Mouse (Mus musculus) small intestine, adult 2 months (tissue): ENCODE results near the gene Rap1gap. TPM values are rescaled to one million over a fixed set of nuclear protein-coding genes. Genes with fewer than 3 reads are reported as not detected.

Experiments used
- H3K27ac ChIP-seq: fragments of 200-500 bp; 2 replicates; pipeline ENCODE4 v1.5.1; 2012; ENCODE audit warnings: low read depth, low read length, control low read depth, inconsistent platforms; ENCODE audit not compliant: insufficient read depth
- H3K27me3 ChIP-seq: fragments of 200-500 bp; 2 replicates; pipeline ENCODE4 v1.6.1; 2012; ENCODE audit warnings: mild to moderate bottlenecking, moderate library complexity, low read length, inconsistent platforms; ENCODE audit not compliant: control insufficient read depth, insufficient read depth
- H3K36me3 ChIP-seq: fragments of 200-500 bp; 2 replicates; pipeline ENCODE4 v1.6.1; 2012; ENCODE audit warnings: mild to moderate bottlenecking, low read length, control low read depth, inconsistent platforms; ENCODE audit not compliant: control insufficient read depth, insufficient read depth
- H3K4me1 ChIP-seq: fragments of 200-500 bp; 2 replicates; pipeline ENCODE4 v1.6.1; 2012; ENCODE audit warnings: low read length, inconsistent platforms, mixed read lengths; ENCODE audit not compliant: control insufficient read depth, insufficient read depth, insufficient read length
- H3K4me3 ChIP-seq: fragments of 200-500 bp; 2 replicates; pipeline ENCODE4 v1.5.1; 2012; ENCODE audit warnings: low read depth, mild to moderate bottlenecking, control low read depth, inconsistent platforms, low read length, moderate library complexity
- CTCF ChIP-seq: fragments of 200-500 bp; IDR thresholded peaks from 2 replicates; pipeline ENCODE4 v1.5.1; 2012; ENCODE audit warnings: low read depth, mild to moderate bottlenecking, control low read depth, inconsistent platforms, low read length, moderate library complexity, mixed read lengths; ENCODE audit not compliant: insufficient replicate concordance, insufficient read length; ENCODE audit errors: extremely low read depth
- POLR2A ChIP-seq: fragments of 200-500 bp; IDR thresholded peaks from 2 replicates; pipeline ENCODE4 v1.6.1; 2012; ENCODE audit warnings: low read depth, mild to moderate bottlenecking, control low read depth, inconsistent platforms, low read length, moderate library complexity
- WGBS: fragments of 180-500 bp; shearing (Covaris S2); methylation state at CpG from one replicate; pipeline ENCODE4 v1.1.7; 2018; 5-methylcytosine and 5-hydroxymethylcytosine counted together
- polyA plus RNA-seq: library from polyadenylated mRNA; depleted of rRNA; stranded (reverse); fragments of >200 nt; gene quantifications from 2 replicates; pipeline ENCODE4 v1.2.3, GENCODE M21; 2012

Gene Rap1gap
- polyA plus RNA-seq, 1 experiment, result 48.4 TPM

DNA sequence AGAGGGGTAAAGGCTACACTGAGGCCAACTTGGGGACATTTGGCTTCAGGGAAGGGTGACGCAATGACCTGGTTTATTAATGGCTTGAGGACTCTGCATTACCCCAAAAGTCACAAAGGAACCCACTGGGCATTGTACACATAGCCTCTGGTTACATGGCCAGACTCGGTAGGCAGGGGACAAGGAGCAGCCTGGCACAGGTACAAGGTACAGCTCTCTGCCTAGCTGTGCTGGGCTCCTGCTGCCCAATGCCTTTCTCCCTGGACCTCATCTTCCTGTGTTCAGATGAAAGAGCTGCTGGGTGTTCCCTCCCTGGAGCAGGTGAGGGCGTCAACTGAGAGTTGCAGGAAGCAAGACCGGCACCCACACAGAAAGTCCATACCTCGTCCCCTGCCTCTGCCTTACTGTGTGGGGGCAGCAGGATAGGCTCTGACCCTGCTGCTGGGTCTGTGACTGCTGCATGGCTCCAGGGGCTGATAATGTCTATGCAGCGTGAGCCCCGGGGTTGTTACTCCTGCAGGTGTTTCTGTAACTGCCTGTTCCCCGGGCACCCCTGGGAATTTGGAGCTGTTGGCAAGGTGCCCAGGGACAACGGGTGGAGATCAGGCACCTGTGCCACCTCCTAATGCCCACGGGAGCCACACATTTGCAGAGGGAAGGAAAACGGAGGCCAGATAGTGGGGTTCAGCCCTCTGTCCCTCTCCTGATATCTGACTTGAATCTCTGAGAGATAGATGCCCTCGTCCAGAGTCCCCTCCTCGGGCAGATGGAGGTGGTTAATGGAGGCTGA lies 7.4 kb downstream of the Rap1gap start:
- no peaks in the 10 kb centered on the region for H3K4me1 ChIP-seq
- WGBS, result 22% methylated on average over 13 of the region's 13 CpGs
- H3K4me3 ChIP-seq, result no peak overlapping the region
- no peaks in the 10 kb centered on the region for H3K27me3 ChIP-seq
- TF ChIP-seq POLR2A, result no peak
- TF ChIP-seq CTCF, result no peak
- no peaks in the 10 kb centered on the region for H3K36me3 ChIP-seq
- no peak overlapping the region for H3K27ac ChIP-seq

DNA sequence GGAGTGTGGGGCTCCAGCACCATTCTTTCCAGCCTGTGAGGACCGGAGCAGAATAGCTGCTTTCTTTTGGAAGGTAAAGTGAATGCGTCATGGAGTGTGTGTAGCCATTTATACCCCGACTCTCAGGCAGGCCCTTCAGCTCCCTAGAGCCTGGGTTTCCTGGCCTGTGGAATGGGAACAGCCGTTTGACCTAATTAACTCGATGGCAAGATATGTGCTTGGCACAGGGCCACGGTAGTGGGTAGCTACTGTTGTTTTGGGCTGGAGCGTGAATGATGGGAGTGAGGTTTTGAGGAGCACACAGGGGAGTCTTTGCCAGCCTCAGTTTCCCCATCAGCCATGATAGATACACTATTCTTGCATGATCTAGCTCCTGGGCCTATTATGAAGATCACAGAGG lies 11.0 kb downstream of the Rap1gap start:
- 45% methylated on average over 7 of the region's 7 CpGs for WGBS
- no peaks in the 10 kb centered on the region for H3K36me3 ChIP-seq
- TF ChIP-seq POLR2A, result no peak
- no peak for TF ChIP-seq CTCF
- no peak overlapping the region for H3K4me3 ChIP-seq
- H3K27me3 ChIP-seq, result no peaks in the 10 kb centered on the region
- H3K4me1 ChIP-seq, result no peaks in the 10 kb centered on the region
- no peak overlapping the region for H3K27ac ChIP-seq

DNA sequence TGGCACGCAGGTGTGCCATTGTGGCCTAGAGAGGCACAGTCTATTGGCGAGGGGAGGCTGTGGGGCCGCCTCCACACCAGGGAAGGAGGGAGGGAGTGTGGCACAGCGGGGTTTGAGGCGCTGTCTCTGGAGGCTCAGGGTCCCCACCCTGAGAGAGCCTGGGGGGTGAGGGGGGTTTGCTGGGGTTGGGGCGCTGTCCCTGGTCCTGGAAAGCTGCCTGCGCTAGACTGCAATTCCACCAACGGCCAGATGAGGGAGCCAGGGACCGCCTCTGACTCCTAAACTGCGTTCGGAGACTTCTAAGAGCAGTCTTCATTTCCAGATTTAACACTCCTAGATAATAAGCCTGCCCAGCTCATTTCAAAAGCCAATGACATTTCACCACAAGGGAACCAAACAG lies 11.5 kb downstream of the Rap1gap start:
- Histone ChIP-seq H3K27me3 (peaks cover 5% of the 10 kb centered on the region; the same call in 1 of the 2 replicates), H3K36me3 (no peaks in the 10 kb centered on the region), H3K4me1 (no peaks in the 10 kb centered on the region), H3K4me3 (no peak overlapping the region), H3K27ac (no peak overlapping the region)
- no peak for TF ChIP-seq POLR2A
- TF ChIP-seq CTCF, result peak; percentile 85
- 9% methylated on average over 10 of the region's 11 CpGs for WGBS

DNA sequence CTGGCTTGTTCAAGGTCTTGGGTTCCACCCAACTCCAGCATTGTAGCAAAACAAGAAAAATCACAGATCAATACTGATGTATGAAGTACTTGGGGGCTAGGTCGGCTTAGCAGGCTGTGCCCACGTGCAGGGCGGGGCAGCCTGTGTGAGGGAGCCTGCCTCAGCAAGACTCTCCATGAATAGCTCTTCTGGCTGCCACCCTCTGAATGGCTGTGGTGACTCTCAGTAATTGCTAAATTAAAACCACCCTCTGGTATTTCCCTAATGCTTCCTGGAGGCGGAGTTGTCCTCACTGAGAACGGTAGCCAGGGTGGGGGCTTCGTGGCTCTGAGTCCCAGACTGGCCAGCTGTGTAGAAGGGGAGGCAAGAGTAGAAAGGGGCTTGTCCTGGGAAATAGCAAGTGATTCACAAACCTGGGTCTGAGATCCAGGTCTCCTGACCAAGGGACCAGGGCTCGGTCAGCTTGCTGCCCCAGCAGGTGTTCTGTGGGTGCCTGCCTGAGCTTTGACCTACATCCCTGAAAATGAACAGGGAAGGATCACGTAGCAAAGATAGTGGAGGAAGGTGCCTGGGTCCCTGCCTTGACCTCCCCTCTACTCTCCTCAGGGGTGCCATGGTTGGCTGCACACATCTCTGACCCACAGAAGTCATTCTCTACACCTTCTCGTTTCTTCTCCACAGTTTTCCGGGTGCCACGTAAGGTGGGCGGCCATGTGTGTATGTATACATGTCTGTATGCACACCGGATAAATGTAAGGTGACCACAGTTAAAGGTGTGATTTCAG lies 12.4 kb downstream of the Rap1gap start:
- WGBS, result 53% methylated on average over 13 of the region's 13 CpGs
- H3K27me3 ChIP-seq, result peaks cover 13% of the 10 kb centered on the region
- TF ChIP-seq CTCF (no peak), POLR2A (no peak)
- peaks cover 2% of the 10 kb centered on the region; the same call in 1 of the 2 replicates for H3K4me1 ChIP-seq
- no peak overlapping the region for H3K4me3 ChIP-seq
- H3K36me3 ChIP-seq, result no peaks in the 10 kb centered on the region
- no peak overlapping the region for H3K27ac ChIP-seq

DNA sequence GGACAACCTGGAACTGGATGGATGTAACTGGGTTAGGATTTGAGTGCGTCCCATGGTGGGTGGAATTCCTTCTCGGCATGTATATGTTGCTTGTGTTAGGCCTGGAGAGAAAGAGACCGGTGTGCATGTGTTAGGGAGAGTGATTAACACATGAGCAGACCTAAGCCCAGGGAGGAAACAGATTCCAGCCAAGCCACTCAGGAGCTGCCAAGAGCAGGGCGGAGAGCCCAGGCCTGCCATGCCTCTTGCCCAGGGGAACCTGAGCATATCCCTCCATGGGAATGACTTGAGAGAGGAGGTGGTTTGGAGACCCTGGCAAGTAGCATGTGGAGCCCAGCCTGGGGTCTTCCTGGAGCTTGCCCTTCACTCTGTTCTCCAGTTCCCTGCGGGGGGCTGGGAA lies 13.4 kb downstream of the Rap1gap start:
- 75% methylated on average over 5 of the region's 5 CpGs for WGBS
- Histone ChIP-seq H3K36me3 (no peaks in the 10 kb centered on the region), H3K27ac (no peak overlapping the region), H3K4me3 (no peak overlapping the region), H3K27me3 (peaks cover 20% of the 10 kb centered on the region), H3K4me1 (peaks cover 2% of the 10 kb centered on the region; the same call in 1 of the 2 replicates)
- TF ChIP-seq POLR2A, result no peak
- TF ChIP-seq CTCF, result no peak

DNA sequence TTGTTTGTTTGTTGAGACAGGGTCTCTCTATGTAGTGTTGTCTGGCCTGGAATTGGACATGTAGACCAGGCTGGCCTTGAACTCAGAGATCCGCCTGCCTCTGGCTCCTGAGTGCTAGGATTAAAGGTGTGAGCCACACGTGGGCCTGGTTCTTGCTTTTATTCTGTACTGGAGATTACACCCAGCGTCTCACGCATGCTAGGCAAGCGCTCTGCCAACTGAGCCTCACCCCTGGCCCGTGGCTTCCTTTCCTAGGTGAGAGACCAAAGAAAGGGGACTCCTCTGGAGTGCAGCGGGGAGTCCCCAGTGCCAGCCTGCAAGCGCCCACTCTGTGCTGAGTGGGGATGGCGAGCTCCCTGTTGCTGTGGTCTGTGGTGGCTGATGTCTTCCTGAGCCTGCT lies 14.0 kb downstream of the Rap1gap start:
- TF ChIP-seq POLR2A (no peak), CTCF (no peak)
- H3K4me3 ChIP-seq, result no peak overlapping the region
- 75% methylated on average over 9 of the region's 9 CpGs for WGBS
- no peaks in the 10 kb centered on the region for H3K36me3 ChIP-seq
- peaks cover 2% of the 10 kb centered on the region; the same call in 1 of the 2 replicates for H3K4me1 ChIP-seq
- H3K27me3 ChIP-seq, result peaks cover 20% of the 10 kb centered on the region
- no peak overlapping the region for H3K27ac ChIP-seq

DNA sequence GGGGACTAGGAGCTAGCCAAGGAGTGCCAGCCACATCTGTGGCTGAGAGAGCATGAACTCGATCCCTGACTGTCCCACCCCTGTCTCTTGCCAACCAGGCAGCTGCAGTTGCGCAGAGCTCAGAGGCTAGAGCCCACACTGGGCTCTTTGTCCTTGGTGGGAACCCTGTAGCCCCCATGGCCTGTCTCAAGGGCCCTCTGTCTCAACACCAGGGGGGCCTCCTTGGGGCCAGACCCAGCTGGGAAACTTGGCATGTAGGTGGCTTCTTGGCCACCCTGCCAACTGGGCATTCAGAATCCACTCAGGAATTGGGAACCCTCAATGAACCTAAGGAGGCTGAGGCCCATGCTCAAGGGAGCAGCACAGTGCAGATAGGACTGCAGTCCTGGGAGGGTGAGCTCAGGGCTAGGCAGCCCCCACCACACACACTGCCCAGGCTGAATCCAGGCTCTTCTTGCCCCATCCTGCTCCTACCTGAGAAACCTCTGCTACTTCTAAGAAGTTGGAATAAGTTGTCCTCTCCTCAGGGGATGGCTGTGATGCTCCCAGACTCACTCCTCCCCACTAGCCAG lies 15.5 kb downstream of the Rap1gap start:
- Histone ChIP-seq H3K4me3 (no peak overlapping the region), H3K36me3 (no peaks in the 10 kb centered on the region), H3K27ac (no peak overlapping the region), H3K27me3 (peaks cover 20% of the 10 kb centered on the region), H3K4me1 (peaks cover 2% of the 10 kb centered on the region; the same call in 1 of the 2 replicates)
- TF ChIP-seq CTCF, result no peak
- TF ChIP-seq POLR2A, result no peak
- WGBS, result 81% methylated on average over 2 of the region's 2 CpGs
